Mouse (Mus musculus): ENCODE data around the gene Eef1a1. TPM values are rescaled to one million over a fixed set of nuclear protein-coding genes. Genes with fewer than 3 reads are reported as not detected.
A peak's percentile ranks its signal among the peaks of the same experiment; 100 is the strongest.
"Not testable (repeated sequence)": the region's sequence is repeated elsewhere in the genome, so short reads cannot be mapped to it uniquely, and the experiment has no call there.

Gene Eef1a1
- polyA plus RNA-seq, 1 experiment from 2014 or later: 4,628 TPM

DNA sequence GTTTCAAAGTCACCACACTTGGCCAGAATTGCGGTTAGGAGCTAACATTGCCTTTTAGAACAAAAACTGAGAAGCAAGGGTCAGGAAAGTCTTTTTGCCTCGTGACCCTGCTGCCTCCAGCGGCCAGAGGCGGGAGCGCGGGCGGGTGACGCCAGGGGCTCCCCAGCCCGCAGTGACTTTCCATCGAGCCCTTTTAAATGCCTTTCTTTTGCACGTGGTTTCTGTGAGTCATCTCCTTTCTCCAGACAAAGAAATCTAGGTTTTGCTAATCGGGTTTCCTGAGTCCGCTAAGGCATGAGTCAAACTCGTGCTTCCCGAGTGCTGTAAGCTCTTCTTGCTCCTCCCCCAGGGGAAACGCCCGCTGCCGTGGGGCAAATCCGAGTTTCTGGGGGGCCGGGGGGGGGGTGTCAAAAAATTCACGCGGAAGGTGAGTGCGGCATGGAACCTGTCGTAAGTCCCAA is 38.4 kb upstream of the Eef1a1 start:
- peak overlapping the region; percentile 92 for H3K4me2 ChIP-seq
- H3K36me3 ChIP-seq (ENCODE audit: control insufficient read depth, insufficient read depth, low read length): no peaks in the 10 kb centered on the region; the same call in 1 of the 2 replicates
- H3K4me1 ChIP-seq (ENCODE audit: control insufficient read depth, insufficient read depth, low read length): peaks cover 4% of the 10 kb centered on the region; the same call in 1 of the 2 replicates
- peak overlapping the region; percentile 71 for H3K27ac ChIP-seq (ENCODE audit: low read depth, low read length)
- no peaks in the 10 kb centered on the region for H3K27me3 ChIP-seq (ENCODE audit: control insufficient read depth, insufficient read depth, low read length)
- peak; percentile 81 for ATAC-seq (ENCODE audit: low FRiP score)
- peak overlapping the region; percentile 44 for H3K4me3 ChIP-seq (ENCODE audit: low read depth, low read length)
- peak overlapping the region; percentile 67 for H3K9ac ChIP-seq (ENCODE audit: low read length)
- DNase-seq (ENCODE audit: low spot score, missing footprints): peak; percentile 98
- no peaks in the 10 kb centered on the region for H3K9me3 ChIP-seq (ENCODE audit: control insufficient read depth, low read length)
- under 1% methylated on average over 24 of the region's 24 CpGs for WGBS

DNA sequence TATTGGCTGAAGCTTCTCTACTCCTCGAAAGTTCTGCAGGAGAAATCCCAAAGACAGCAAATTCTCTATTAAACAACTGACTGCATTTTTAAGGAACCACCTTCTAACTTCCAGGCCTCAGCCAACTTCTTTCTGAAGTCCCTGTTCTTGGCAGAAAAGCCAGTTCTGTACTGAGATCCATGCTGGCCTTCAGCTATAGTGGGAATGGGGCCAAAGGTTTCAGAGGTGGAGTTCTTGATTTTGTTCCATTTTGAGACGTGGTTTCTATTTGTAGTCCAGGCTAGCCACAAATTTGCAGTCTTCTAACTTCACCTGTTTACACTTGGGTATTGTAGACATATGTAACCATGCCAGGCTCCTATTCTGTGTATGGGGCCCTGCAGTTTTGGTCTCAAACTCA is 37.3 kb upstream of the Eef1a1 start:
- peaks cover 10% of the 10 kb centered on the region for H3K4me1 ChIP-seq (ENCODE audit: control insufficient read depth, insufficient read depth, low read length)
- DNase-seq (ENCODE audit: low spot score, missing footprints) (no peak), ATAC-seq (ENCODE audit: low FRiP score) (no peak)
- H3K4me3 ChIP-seq (ENCODE audit: low read depth, low read length): no peak overlapping the region
- H3K27ac ChIP-seq (ENCODE audit: low read depth, low read length): no peak overlapping the region
- 92% methylated on average over 2 of the region's 2 CpGs for WGBS
- no peaks in the 10 kb centered on the region for H3K27me3 ChIP-seq (ENCODE audit: control insufficient read depth, insufficient read depth, low read length)
- no peaks in the 10 kb centered on the region; the same call in 1 of the 2 replicates for H3K36me3 ChIP-seq (ENCODE audit: control insufficient read depth, insufficient read depth, low read length)
- H3K9me3 ChIP-seq (ENCODE audit: control insufficient read depth, low read length): no peaks in the 10 kb centered on the region
- no peak overlapping the region for H3K4me2 ChIP-seq
- H3K9ac ChIP-seq (ENCODE audit: low read length): no peak overlapping the region

DNA sequence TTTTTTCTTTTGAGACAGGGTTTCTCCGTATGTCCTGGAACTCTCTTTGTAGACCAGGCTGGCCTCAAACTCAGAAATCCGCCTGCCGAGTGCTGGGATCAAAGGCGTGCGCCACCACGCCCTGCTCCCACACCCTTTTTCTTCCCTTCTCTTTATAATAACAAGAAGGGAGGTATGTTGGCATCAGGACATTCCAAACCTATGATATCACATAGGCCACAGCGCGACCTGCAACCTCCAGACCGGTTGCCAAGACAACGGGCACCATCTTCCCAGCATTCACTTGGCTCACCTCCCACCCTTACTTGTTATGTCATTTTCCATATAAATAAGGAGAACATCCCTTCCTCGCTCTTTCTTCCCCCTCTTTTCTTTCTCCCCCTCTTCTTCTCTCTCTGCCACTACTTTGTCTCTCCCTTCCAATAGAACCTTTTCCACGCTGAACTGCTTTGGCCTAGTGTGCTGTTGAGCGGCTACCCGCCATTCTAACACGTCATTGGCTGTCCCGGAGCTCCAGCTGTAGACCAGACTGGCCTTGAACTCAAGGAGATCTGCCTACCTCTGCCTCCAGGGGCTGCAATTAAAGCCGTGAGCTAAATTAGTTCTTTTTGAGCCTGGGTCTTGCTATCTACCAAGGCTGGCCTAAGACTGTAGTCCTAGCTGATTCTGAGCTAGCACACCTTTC is 36.6 kb upstream of the Eef1a1 start:
- Histone ChIP-seq H3K27me3 (ENCODE audit: control insufficient read depth, insufficient read depth, low read length) (no peaks in the 10 kb centered on the region), H3K36me3 (ENCODE audit: control insufficient read depth, insufficient read depth, low read length) (no peaks in the 10 kb centered on the region; the same call in 1 of the 2 replicates), H3K27ac (ENCODE audit: low read depth, low read length) (no peak overlapping the region), H3K9me3 (ENCODE audit: control insufficient read depth, low read length) (no peaks in the 10 kb centered on the region), H3K4me1 (ENCODE audit: control insufficient read depth, insufficient read depth, low read length) (peaks cover 10% of the 10 kb centered on the region), H3K4me2 (no peak overlapping the region), H3K4me3 (ENCODE audit: low read depth, low read length) (no peak overlapping the region), H3K9ac (ENCODE audit: low read length) (no peak overlapping the region)
- 91% methylated on average over 17 of the region's 17 CpGs for WGBS
- ATAC-seq (ENCODE audit: low FRiP score): no peak
- no peak for DNase-seq (ENCODE audit: low spot score, missing footprints)

DNA sequence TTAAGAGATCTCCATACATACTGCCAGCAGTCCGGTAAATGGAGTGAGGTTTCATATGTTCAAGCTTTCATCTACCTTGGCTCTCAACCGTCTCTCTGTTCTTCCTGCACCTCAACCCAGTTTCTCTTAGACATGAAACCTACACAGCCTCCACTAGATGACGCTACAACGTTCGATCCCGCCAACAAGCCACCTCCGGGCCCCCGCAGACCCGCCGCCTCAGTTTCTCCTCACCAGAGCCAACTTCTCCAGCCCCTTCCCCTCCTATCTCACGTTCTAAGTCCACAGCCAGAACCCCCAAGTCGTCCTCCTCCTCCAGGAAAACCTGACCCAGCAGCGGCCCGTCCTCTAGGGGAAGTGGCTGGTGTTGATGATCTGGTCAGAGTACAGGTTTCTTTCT is 32.7 kb upstream of the Eef1a1 start:
- peak overlapping the region; percentile 78 for H3K9ac ChIP-seq (ENCODE audit: low read length)
- DNase-seq (ENCODE audit: low spot score, missing footprints) (peak; percentile 90), ATAC-seq (ENCODE audit: low FRiP score) (no peak)
- H3K36me3 ChIP-seq (ENCODE audit: control insufficient read depth, insufficient read depth, low read length): no peaks in the 10 kb centered on the region; the same call in 1 of the 2 replicates
- peak overlapping the region; percentile 62 for H3K4me3 ChIP-seq (ENCODE audit: low read depth, low read length)
- peak overlapping the region; percentile 70 for H3K4me2 ChIP-seq
- 31% methylated on average over 14 of the region's 14 CpGs for WGBS
- no peaks in the 10 kb centered on the region for H3K9me3 ChIP-seq (ENCODE audit: control insufficient read depth, low read length)
- peaks cover 10% of the 10 kb centered on the region for H3K4me1 ChIP-seq (ENCODE audit: control insufficient read depth, insufficient read depth, low read length)
- no peak overlapping the region for H3K27ac ChIP-seq (ENCODE audit: low read depth, low read length)
- H3K27me3 ChIP-seq (ENCODE audit: control insufficient read depth, insufficient read depth, low read length): no peaks in the 10 kb centered on the region

DNA sequence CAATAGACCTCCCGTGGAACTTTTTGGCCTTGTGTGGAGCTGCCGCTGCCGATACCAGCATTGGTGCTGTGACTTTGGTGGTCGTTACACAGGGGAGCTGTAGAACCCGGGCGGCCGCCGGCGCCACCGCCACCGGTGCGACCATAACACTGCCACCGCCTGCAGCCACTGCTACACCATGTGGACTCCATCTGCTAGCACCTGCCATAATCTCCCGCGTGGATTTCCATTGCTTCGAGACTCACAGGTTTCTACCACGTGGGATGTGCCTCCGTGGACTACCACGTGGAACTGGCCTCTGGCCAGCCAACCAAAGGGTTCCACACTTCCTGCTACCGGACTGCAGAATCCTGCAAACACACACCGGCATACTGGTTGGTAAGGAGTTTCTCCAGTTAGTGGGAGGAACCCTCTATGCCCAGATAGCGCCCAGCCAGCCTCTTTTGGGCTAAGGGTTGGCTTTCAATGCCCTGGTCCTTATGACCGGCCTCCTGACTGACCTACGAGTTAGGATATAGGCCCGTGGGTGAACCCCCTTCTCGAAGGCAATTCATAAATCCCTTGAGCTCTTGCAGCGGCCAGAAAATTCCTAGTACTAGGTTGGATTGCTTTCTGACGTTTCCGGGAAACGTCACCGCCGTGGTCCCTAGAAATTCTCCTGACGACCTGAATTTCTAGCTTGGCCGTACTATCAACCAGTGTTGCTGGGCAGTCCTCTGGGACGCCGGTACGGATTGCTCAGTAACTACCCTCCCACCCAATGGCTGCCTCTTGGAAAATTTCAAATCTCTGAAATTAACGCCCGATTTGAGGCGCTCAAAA is 32.0 kb upstream of the Eef1a1 start:
- H3K4me1 ChIP-seq (ENCODE audit: control insufficient read depth, insufficient read depth, low read length): peaks cover 10% of the 10 kb centered on the region
- H3K36me3 ChIP-seq (ENCODE audit: control insufficient read depth, insufficient read depth, low read length): no peaks in the 10 kb centered on the region; the same call in 1 of the 2 replicates
- no peaks in the 10 kb centered on the region for H3K27me3 ChIP-seq (ENCODE audit: control insufficient read depth, insufficient read depth, low read length)
- peak overlapping the region; percentile 62 for H3K4me3 ChIP-seq (ENCODE audit: low read depth, low read length)
- peak overlapping the region; percentile 78 for H3K9ac ChIP-seq (ENCODE audit: low read length)
- peak overlapping the region; percentile 74 for H3K27ac ChIP-seq (ENCODE audit: low read depth, low read length)
- DNase-seq (ENCODE audit: low spot score, missing footprints): peak; percentile 98
- WGBS: 2% methylated on average over 40 of the region's 40 CpGs
- H3K9me3 ChIP-seq (ENCODE audit: control insufficient read depth, low read length): no peaks in the 10 kb centered on the region
- H3K4me2 ChIP-seq: peak overlapping the region; percentile 70
- ATAC-seq (ENCODE audit: low FRiP score): peak; percentile 75

DNA sequence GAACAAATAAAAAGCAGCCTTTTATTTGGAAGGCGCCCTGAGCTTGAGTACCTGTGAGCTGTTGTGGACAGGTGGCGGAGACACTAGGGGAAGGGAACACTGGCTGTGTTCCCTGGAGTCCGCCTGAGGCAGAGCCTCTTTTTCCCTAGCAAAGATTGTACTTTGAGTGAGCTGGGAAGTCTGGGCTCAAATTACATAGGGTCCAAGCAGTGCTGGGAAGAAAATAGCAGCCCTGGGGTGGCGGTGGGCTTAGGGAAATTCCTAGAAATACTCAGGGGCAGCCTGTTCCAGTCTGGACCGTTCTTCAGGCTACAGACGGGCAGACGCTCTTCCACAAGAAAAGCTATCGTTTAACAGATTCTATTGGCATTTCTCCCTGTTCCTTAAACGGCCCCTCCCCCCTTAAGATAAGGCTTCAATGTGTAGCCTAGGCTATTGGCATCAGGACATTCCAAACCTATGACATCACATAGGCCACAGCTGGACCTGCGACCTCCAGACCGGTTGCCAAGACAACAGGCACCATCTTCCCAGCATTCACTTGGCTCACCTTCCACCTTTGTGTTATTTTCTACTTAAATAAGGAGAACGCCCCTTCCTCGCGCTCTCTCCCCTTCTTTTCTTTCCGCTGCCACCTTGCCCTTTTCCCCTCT is 31.3 kb upstream of the Eef1a1 start:
- peaks cover 10% of the 10 kb centered on the region for H3K4me1 ChIP-seq (ENCODE audit: control insufficient read depth, insufficient read depth, low read length)
- no peaks in the 10 kb centered on the region for H3K9me3 ChIP-seq (ENCODE audit: control insufficient read depth, low read length)
- no peak for DNase-seq (ENCODE audit: low spot score, missing footprints)
- no peaks in the 10 kb centered on the region; the same call in 1 of the 2 replicates for H3K36me3 ChIP-seq (ENCODE audit: control insufficient read depth, insufficient read depth, low read length)
- H3K27ac ChIP-seq (ENCODE audit: low read depth, low read length): peak overlapping the region; percentile 89
- H3K4me3 ChIP-seq (ENCODE audit: low read depth, low read length): peak overlapping the region; percentile 62
- no peaks in the 10 kb centered on the region for H3K27me3 ChIP-seq (ENCODE audit: control insufficient read depth, insufficient read depth, low read length)
- H3K9ac ChIP-seq (ENCODE audit: low read length): peak overlapping the region; percentile 78
- WGBS: 5% methylated on average over 15 of the region's 15 CpGs
- ATAC-seq (ENCODE audit: low FRiP score): peak; percentile 95
- H3K4me2 ChIP-seq: peak overlapping the region; percentile 70

DNA sequence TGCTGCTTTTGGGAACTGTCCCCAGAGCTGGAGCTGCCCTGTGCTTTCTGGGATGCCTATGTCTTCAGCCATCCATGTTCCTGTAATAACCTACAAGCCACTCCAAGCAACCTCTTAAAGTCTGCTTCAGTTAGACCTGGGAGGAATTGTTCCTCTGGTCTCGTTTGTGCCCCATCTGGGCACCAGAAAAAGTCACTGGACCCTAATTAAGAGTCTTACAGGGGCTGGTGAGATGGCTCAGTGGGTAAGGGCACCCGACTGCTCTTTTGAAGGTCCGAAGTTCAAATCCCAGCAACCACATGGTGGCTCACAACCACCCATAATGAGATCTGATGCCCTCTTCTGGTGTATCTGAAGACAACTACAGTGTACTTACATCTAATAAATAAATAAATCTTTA is 28.3 kb upstream of the Eef1a1 start:
- peaks cover 10% of the 10 kb centered on the region for H3K4me1 ChIP-seq (ENCODE audit: control insufficient read depth, insufficient read depth, low read length)
- H3K36me3 ChIP-seq (ENCODE audit: control insufficient read depth, insufficient read depth, low read length); H3K4me3 ChIP-seq (ENCODE audit: low read depth, low read length); H3K4me2 ChIP-seq; ATAC-seq (ENCODE audit: low FRiP score); H3K27ac ChIP-seq (ENCODE audit: low read depth, low read length); H3K9ac ChIP-seq (ENCODE audit: low read length); H3K27me3 ChIP-seq (ENCODE audit: control insufficient read depth, insufficient read depth, low read length); H3K9me3 ChIP-seq (ENCODE audit: control insufficient read depth, low read length): not testable (repeated sequence)
- 76% methylated on average over 3 of the region's 3 CpGs for WGBS
- peak; percentile 81 for DNase-seq (ENCODE audit: low spot score, missing footprints)

DNA sequence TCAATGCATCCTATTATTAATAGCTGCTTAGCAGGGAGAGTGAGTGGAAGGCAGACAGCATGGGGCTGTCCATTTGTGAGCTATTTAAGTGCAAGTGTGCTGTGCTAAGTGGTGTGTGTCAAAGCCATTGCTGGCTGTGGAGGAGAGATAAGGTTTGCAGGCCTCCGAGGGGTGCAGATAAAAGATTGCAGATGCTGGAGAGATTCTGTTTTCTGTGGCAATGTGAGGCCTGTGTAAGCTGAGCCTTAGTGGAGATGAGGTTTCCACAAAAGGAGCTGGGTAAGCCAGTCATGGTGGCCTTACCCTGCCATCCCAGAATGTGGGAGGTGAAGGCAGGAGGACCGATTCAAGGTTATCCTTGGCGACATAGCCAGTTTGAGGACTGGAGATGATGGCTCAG is 27.2 kb upstream of the Eef1a1 start:
- ATAC-seq (ENCODE audit: low FRiP score): no peak

More for the DNA sequence above, 27.2 kb upstream of the Eef1a1 start:
- peak; percentile 67 for DNase-seq (ENCODE audit: low spot score, missing footprints)
- H3K27ac ChIP-seq (ENCODE audit: low read depth, low read length): no peak overlapping the region
- H3K9ac ChIP-seq (ENCODE audit: low read length): no peak overlapping the region
- H3K36me3 ChIP-seq (ENCODE audit: control insufficient read depth, insufficient read depth, low read length): no peaks in the 10 kb centered on the region
- no peak overlapping the region for H3K4me3 ChIP-seq (ENCODE audit: low read depth, low read length)
- no peaks in the 10 kb centered on the region for H3K9me3 ChIP-seq (ENCODE audit: control insufficient read depth, low read length)
- H3K4me2 ChIP-seq: no peak overlapping the region
- 70% methylated on average over 3 of the region's 3 CpGs for WGBS
- peaks cover 5% of the 10 kb centered on the region for H3K4me1 ChIP-seq (ENCODE audit: control insufficient read depth, insufficient read depth, low read length)
- no peaks in the 10 kb centered on the region for H3K27me3 ChIP-seq (ENCODE audit: control insufficient read depth, insufficient read depth, low read length)

Measured in midbrain, embryonic 11.5 days (tissue).